Mouse (Mus musculus) cortical plate, adult 2 months (tissue): ENCODE data around the gene Rflna. TPM values are rescaled to one million over a fixed set of nuclear protein-coding genes. Genes with fewer than 3 reads are reported as not detected.

Experiments
- H3K27ac ChIP-seq: fragments of 200-500 bp; 2 replicates; pipeline ENCODE4 v1.5.1; 2012; ENCODE audit warnings: low read length, control low read depth, inconsistent platforms; ENCODE audit not compliant: insufficient read depth
- H3K4me1 ChIP-seq: fragments of 200-500 bp; 2 replicates; pipeline ENCODE4 v1.6.1; 2011; ENCODE audit warnings: low read length; ENCODE audit not compliant: control insufficient read depth, insufficient read depth
- H3K4me3 ChIP-seq: fragments of 200-500 bp; 2 replicates; pipeline ENCODE4 v1.5.1; 2011; ENCODE audit warnings: mild to moderate bottlenecking, low read length, control low read depth; ENCODE audit not compliant: insufficient read depth
- CTCF ChIP-seq: fragments of 200-500 bp; IDR thresholded peaks from 2 replicates; pipeline ENCODE4 v1.5.1; 2011; ENCODE audit warnings: mild to moderate bottlenecking, control low read depth, low read length; ENCODE audit not compliant: insufficient read depth; ENCODE audit errors: extremely low read depth
- POLR2A ChIP-seq: fragments of 200-500 bp; IDR thresholded peaks from 2 replicates; pipeline ENCODE4 v1.6.1; 2011; ENCODE audit warnings: mild to moderate bottlenecking, low read length, control low read depth; ENCODE audit not compliant: insufficient read depth; ENCODE audit errors: extremely low read depth
- polyA plus RNA-seq: library from polyadenylated mRNA; depleted of rRNA; stranded (reverse); fragments of >200 nt; gene quantifications from 2 replicates; pipeline ENCODE4 v1.2.3, GENCODE M21; 2012

Rflna gene
- polyA plus RNA-seq, 1 experiment, result 0.71 TPM

DNA sequence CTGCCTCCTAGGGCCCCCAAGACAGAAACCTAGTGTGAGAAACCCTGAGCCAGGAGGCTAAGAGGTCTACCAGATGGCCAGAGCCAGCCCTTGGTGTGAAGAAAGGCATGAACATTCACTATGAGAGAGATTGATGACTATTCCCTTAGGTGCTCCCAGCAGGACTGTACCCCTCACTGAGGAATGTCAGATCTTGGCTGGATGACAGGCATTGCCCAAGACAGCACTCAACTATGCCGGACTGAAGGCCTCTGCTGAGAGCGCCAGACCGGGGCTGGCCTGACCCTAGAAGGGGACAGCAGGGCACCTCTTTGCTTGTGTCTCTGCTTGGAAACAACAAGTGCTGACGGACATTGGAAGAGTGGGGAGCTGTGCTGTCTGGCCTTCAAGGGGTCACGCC is 16.1 kb downstream of the Rflna start:
- H3K4me3 ChIP-seq, result no peak overlapping the region
- TF ChIP-seq POLR2A, result no peak
- TF ChIP-seq CTCF, result no peak
- H3K4me1 ChIP-seq, result no peaks in the 10 kb centered on the region
- H3K27ac ChIP-seq, result no peak overlapping the region

DNA sequence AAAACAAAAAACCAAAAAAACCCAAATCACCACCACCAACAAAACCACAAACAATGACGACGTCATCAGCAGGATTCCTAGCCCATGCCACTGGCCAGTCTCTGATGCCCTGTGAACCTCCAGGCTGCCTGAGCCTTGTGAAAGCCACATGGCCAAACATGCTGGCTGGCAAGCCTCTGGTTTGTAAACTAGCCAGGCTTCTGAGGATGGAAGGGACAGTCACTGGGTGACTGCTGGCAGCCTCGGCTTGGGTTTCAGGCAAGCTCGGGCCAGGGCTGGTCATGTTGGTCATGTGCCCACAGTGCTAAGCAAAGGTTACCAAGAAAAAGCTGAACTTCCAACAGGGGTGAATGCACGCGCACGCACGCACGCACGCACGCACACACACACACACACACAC is 18.3 kb downstream of the Rflna start:
- TF ChIP-seq POLR2A (no peak), CTCF (no peak)
- Histone ChIP-seq H3K4me3 (no peak overlapping the region), H3K4me1 (no peaks in the 10 kb centered on the region), H3K27ac (no peak overlapping the region)

DNA sequence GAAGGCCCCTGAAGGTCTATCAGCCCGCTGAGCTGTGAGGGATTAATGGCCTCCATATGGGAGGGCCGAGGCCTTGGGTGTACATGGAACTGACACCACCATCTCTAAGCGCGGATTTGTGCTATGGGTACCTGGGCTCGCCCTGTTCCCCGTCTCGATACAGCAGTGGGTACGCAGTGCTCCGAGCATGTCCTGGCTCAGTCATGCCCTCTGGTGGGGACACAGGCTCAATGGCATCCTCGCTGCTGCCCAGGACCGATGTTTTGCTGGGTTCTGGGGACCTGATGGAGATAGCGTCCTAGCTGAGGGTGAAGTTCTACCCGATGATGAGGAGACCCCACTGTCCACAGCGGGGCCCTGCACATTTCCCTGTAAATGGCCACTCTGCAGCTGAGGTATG is 21.0 kb downstream of the Rflna start:
- Histone ChIP-seq H3K4me1 (no peaks in the 10 kb centered on the region), H3K27ac (no peak overlapping the region), H3K4me3 (no peak overlapping the region)
- TF ChIP-seq POLR2A, result no peak
- TF ChIP-seq CTCF, result peak; percentile 61

DNA sequence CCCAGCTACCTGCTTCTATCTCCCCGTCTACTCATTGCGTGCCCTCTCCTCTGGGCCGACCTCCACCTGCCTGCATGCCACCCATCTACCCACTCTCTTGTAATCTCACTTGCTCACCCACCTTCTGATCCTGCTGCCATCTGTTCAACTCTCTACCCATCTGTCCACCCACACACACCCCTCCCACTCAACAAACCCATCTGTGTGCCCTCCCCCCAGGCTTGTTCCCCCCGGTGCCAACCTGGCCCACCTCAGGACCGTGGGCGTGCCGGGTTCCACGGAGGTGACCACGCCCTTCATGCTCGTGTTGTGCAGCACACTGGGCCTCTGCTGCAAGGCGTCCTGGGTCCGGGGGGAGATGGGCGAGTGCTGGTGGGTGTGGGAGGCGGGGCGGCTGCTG is 25.4 kb downstream of the Rflna start:
- Histone ChIP-seq H3K4me3 (no peak overlapping the region), H3K4me1 (no peaks in the 10 kb centered on the region), H3K27ac (no peak overlapping the region)
- TF ChIP-seq POLR2A, result no peak
- no peak for TF ChIP-seq CTCF

DNA sequence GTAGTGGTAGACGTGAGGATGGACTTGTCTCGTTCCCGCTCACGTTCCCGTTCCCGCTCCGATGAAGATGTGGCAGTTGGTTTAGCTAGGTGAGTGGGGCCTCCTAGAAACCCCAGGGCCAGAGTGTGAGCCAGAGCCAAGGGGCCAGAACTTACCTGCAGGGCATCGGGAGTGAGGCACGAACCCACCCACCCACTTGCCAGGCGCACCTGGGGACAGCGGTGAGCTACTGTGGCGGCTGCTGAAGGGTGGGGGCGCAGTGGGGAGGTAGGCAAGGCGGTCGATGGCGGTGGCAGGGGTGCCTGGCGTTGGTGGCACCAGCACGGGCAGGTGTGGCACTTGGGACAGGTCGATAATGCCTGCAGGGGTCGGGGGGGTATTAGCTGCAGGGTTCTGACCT is 25.9 kb downstream of the Rflna start:
- no peak overlapping the region for H3K4me3 ChIP-seq
- TF ChIP-seq CTCF (no peak), POLR2A (no peak)
- no peak overlapping the region for H3K27ac ChIP-seq
- no peaks in the 10 kb centered on the region for H3K4me1 ChIP-seq

DNA sequence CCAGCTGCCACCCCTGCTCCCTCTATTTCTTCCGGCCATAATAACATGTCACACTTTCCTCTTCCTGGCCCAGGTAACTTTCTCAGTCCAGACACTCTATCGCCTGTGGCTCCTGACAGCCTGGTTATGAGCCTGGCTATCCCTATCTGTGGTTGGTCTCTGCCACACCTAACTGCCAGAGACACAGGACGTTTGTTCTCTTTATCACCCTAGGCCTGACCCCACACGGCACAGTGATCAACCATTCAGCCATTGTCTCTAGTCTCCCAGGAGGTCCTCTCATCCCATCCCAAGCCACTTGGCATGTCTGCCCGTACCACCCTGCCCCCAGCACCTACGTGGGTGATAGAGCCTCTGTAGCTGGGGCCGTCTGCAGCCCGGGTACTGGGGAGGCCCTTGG is 33.5 kb downstream of the Rflna start:
- no peak overlapping the region for H3K4me3 ChIP-seq

DNA sequence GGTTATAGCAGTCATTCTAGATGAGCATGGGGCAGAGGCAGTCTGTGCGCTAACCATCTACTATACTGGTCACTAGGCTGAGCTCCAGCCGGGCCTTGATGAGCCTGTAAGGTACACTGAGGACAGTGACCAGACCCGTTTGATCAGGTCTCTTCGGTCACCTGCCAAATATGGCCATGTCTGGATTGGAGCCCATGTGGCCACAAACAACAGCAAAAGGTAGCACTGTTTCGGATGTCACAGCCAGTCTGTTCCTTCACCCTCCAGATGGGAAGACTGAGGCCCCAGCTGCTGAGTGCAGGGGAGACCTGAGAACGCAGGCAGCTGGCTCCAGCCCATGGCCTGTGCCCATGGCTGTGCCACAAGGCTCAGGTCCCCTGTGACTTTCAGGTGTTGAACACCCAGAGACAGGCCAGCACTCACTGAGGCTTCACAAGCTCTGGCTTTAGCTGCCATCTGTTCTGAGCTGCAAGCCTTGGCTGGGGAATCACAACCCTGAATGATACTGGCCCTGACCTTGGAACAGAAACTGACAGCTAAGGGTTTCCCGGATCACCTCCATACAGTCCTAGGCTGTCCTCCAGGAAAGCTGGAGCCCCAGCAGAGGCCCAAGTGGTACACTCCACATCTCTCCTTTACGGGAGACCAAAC is 36.5 kb downstream of the Rflna start:
- no peak for TF ChIP-seq CTCF
- no peak for TF ChIP-seq POLR2A
- H3K27ac ChIP-seq, result no peak overlapping the region
- H3K4me1 ChIP-seq, result peaks cover 4% of the 10 kb centered on the region
- H3K4me3 ChIP-seq, result no peak overlapping the region

More for the DNA sequence above, 33.5 kb downstream of the Rflna start:
- TF ChIP-seq CTCF (no peak), POLR2A (no peak)
- Histone ChIP-seq H3K27ac (no peak overlapping the region), H3K4me1 (peaks cover 4% of the 10 kb centered on the region)

DNA sequence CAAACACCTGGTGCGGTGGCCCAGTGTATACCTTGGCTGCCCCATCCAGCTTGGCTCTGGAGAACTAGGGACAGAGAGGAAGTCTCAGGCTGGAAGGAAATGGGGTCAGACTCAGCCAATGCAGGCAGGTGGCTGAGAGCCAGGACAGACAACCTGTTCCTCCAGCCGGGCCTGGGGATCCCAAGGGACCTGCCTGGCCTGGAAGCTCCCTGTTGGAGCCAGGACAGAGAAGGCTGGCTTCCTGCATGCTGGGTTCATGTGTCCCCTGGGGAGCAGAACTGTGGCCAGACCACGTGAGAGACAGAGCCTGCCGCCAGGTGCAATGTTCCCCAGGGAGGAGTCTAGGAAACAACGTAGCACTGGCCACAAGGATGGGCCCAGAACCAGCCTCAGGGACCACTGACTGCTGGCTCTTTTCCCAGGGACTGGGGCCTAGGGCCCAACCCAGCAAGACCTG is 37.1 kb downstream of the Rflna start:
- Histone ChIP-seq H3K4me3 (no peak overlapping the region), H3K27ac (no peak overlapping the region), H3K4me1 (peaks cover 4% of the 10 kb centered on the region)
- TF ChIP-seq POLR2A, result no peak
- no peak for TF ChIP-seq CTCF

DNA sequence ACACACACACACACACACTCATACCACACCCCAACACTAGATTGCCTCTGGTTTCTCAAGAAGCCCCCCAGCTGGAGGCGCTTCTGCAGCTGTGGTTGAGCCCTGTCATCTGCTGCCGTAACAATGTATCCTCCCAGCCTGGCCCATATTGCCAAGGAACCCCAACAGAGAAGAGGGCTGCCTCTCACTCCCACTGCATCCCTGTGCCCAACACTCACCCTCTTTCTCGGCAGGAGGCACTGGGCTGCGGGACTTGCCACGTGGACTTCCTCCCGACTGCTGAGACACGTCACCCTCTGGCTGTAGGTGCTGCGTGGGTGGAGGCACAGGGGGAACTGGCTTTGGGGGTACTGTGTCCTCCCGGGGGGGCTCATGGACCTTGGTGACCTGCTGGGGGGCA is 38.6 kb downstream of the Rflna start:
- Histone ChIP-seq H3K27ac (no peak overlapping the region), H3K4me1 (peaks cover 2% of the 10 kb centered on the region; the same call in 1 of the 2 replicates), H3K4me3 (no peak overlapping the region)

DNA sequence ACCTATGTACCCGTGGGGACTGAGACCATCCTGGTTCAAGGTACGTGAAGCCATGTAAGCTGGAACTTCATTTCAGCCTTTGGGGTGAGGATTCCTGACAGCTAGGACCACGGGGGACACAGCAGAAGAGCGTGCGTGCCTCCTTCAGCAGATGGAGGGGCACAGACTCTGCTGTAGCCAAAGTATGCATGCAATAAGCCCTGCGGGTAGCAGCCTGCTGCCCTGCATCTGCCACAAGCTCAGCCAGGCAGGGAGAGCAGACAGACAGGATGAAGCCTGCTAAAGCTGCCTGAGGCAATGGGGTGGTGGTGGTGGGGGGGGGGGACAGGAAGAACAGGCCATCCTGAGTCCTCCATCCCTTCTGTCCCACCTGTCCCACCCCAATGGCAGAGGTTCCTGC is 40.4 kb downstream of the Rflna start:
- H3K27ac ChIP-seq, result no peak overlapping the region
- no peak overlapping the region for H3K4me3 ChIP-seq
- H3K4me1 ChIP-seq, result peaks cover 2% of the 10 kb centered on the region; the same call in 1 of the 2 replicates
- TF ChIP-seq POLR2A (no peak), CTCF (no peak)

More for the DNA sequence above, 38.6 kb downstream of the Rflna start:
- TF ChIP-seq POLR2A (no peak), CTCF (no peak)

DNA sequence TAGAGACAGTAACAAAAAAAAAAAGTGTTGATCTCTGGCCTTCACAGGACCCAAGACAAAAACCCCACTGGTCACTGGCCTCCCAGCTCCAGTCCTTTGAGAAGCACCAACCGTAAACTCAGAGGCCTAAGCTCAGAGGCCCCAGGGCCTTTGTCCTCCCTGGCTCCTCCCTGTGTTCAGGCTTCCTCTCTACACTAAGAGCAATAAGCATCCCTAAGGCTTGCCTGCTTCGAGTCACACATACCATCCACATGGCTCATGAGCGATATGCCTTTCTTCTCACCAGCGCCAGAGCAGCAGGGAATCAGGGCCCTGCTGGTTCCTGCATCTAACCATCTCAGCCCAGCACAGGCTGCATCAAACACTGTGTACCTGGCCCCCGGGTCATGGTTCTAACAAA is 42.2 kb downstream of the Rflna start:
- no peak overlapping the region for H3K4me3 ChIP-seq
- peaks cover 2% of the 10 kb centered on the region; the same call in 1 of the 2 replicates for H3K4me1 ChIP-seq
- TF ChIP-seq CTCF (no peak), POLR2A (no peak)
- H3K27ac ChIP-seq, result no peak overlapping the region
